Mouse (Mus musculus) gastrocnemius, postnatal 36 days (tissue): ENCODE measurements around the gene Filip1l. TPM values are rescaled to one million over a fixed set of nuclear protein-coding genes. Genes with fewer than 3 reads are reported as not detected.

ENCODE experiments used
- DNase-seq, 2 experiments: peaks; one replicate each; pipeline ENCODE4 v3.0.0; 2022
- intact Hi-C: fragments of 180-260 bp; cut with DNase I; formaldehyde crosslinking; loops from one replicate; pipeline ENCODE4 v1.15.1; 2025
- total RNA-seq, 2 experiments: library from RNA; stranded (reverse); gene quantifications; 2 replicates each; pipeline ENCODE4 v1.2.3; 2021

The Filip1l gene
- total RNA-seq, 2 experiments from 2014 or later = 41.9 to 48.5 TPM

DNA sequence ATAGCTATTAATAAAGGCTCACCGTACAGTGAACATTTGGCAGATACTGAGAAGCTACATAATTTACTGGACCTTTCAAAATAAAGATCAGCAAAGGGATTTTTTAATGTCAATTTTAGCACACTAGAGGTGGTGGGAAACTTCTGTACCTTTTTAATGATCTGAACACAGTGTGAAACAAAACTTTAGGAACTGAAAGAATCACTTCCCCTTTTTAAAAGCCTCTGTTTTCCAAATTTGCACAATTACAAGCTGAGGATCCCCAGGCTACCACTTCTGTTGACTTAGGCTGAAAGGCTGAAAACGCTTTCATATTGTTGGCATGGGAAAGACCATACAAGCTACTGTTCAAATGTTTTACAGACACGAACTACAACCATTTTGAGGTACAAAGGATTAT is 197.2 kb downstream of the Filip1l start:
- intact Hi-C loops = no loop called here
- no peak for DNase-seq

GRCm38 (mm10) chr16:57550817-57551216 is 197.9 kb downstream of the Filip1l start:
- DNase-seq = no peak
- intact Hi-C loops = no loop called here

DNA sequence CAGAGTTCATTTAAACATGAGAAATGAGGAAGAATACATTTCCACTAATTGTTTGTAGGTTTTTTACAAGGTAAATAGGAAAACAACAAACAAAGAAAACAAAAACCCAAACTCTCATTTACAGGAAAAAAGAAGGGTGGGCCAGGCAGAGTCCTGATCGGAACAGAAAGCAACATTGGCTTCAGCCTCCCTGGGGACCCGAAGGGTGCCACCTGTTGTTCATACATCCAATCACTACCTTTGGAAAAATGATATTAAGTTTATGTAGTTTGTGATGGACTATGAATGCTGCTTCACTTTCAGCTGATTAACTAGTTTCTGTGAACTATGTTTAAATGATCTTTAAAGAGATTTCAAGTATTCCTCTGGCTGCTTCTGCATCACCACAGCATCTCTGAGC is 198.7 kb downstream of the Filip1l start:
- no peak for DNase-seq
- intact Hi-C loops = no loop called here

DNA sequence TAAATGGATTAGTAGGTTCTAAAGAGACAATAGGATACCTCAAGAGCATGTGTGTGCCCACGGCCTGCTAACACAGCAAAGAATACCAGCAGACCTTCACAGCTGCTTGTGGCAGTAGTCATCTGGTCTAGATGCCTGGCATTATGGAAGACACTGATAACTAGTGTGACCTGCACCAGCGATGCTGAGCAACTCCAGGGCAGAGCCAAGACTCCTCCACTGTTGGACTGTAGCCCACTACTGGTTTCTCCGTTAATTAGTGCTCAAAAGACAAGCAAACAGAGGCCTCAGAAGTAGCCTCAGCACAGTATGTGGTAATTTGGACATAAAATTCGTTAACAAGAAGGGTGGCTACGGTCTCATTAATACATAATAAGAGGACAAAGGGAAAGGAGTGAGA is 199.8 kb downstream of the Filip1l start:
- intact Hi-C loops = no loop called here

GRCm38 (mm10) chr16:57553235-57553634 is 200.3 kb downstream of the Filip1l start:
- DNase-seq = no peak
- intact Hi-C loops = no loop called here

More for the DNA sequence above, 199.8 kb downstream of the Filip1l start:
- DNase-seq = no peak

- intact Hi-C loops = no loop called here
- DNase-seq = no peak
Measured at GRCm38 (mm10) chr16:57554886-57555400, 202.1 kb downstream of the Filip1l start.

- intact Hi-C loops = loop anchor here (2.0 kb wide), 1 partner anchor 17 kb away; no protein-coding TSS in a partner anchor
- DNase-seq = no peak
Measured at GRCm38 (mm10) chr16:57555667-57556066, 202.8 kb downstream of the Filip1l start.

- intact Hi-C loops = loop anchor here (2.0 kb wide), 1 partner anchor 17 kb away; no protein-coding TSS in a partner anchor
- DNase-seq = no peak
Measured at GRCm38 (mm10) chr16:57556244-57556643, 203.4 kb downstream of the Filip1l start.

- intact Hi-C loops = no loop called here
- DNase-seq = no peak
Measured at GRCm38 (mm10) chr16:57558258-57558657, 205.4 kb downstream of the Filip1l start.

- no peak for DNase-seq
- intact Hi-C loops = no loop called here
Measured at GRCm38 (mm10) chr16:57560185-57560584, 207.3 kb downstream of the Filip1l start.

DNA sequence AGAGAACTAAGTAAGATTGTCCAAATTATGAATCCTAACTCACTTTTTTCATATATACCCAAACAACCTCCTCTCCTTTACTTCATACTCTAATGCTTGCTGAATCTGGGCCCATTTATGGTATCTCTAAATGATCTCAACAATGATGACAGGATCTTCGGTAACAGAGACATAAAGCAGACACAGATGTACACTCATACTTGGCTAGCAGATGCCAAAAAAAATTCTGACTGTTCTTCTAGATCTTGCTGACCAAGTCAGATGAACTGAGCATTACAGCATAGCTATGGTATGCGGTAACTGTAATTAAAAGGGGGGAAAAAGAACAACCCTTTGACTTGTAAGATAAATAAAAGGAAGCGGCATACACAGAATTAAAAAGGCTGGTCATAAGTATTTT is 210.6 kb downstream of the Filip1l start:
- intact Hi-C loops = no loop called here
- DNase-seq = no peak

DNA sequence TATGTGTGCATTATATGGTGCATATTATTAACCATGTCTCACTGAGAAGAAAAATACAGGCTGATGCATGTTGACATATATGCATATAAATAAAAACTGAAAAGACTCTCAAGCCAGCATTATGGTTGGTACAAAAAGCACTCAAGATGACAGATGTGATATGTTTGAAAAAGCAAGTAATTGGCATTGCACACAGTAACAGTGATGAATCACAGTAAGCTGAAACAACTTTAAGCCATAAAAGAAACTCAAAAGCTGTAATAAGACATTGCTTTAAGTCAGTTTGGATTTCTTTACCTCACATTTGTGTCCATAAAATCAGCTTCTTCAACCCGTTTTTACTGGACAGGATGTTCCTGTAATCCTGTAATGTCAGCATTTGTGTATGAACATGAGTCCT is 211.9 kb downstream of the Filip1l start:
- intact Hi-C loops = no loop called here
- no peak for DNase-seq

GRCm38 (mm10) chr16:57566215-57566614 is 213.3 kb downstream of the Filip1l start:
- DNase-seq = no peak
- intact Hi-C loops = no loop called here

DNA sequence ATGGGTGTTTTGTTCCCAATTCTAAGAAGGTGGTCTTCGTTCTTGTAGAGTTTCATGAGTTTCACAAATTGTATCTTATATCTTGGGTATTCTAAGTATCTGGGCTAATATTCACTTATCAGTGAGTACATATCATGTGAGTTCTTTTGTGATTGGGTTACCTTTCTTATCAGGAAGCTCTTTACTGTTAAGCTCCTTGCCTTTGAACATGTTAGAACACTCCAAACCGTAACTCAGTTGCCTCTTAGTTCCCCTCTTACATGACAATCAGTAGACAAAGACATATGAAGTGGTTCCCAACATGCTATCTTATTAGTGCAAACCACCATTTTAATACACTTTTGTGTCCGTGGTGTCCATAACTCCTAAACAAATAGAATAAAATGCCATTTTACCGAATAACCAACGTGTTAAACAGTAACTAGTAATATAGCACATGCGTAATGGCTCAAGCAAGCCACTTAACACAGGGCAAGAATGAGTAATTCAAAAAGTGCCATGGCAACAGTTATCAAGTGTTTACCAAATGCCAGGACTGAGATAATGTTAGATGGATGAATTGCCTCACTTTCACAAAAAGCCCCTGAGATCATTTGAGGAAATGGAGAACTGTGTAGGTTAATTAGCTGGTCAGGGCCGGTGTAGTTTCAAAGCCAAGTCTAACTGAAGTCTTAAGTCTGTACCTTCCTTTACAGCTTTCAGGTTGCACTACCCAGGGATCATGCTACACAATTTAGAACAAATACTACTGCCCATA is 215.9 kb downstream of the Filip1l start:
- intact Hi-C loops = no loop called here
- no peak for DNase-seq

DNA sequence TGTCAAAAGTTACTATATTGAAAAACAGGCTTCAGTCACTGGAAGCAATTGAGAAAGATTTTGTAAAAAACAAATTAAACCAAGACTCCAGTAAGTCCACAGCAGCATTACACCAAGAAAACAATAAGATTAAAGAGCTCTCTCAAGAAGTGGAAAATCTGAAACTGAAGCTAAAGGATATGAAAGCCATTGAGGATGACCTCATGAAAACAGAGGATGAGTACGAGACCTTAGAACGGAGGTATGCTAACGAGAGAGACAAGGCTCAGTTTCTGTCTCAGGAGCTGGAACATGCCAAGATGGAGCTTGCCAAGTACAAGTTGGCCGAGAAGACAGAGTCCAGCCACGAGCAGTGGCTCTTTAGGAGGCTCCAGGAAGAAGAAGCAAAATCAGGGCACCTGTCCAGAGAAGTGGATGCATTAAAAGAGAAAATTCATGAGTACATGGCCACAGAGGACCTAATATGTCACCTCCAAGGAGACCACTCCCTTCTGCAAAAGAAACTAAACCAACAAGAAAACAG is 218.0 kb downstream of the Filip1l start:
- no peak for DNase-seq

DNA sequence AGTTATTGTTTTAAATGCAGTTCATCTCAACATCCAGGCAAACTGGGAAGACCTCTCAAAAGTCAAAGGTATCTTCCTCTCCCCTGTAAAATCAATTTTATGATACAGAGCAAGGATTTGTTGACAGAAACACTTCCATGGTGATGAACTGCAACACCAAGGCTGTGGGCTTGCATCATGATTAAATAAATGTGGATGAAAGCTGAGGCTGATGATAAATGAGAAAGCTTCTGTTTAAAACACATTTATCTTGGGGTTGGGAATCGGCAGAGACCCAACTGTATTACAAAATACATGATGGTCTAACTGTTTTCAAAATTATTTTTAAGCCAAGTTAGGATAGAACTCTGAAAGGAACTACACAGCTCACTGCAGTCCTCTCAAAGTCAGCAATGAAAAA is 220.9 kb downstream of the Filip1l start:
- intact Hi-C loops = loop anchor here (2.0 kb wide), 1 partner anchor 17 kb away; no protein-coding TSS in a partner anchor
- no peak for DNase-seq

More for the DNA sequence above, 218.0 kb downstream of the Filip1l start:
- intact Hi-C loops = no loop called here

DNA sequence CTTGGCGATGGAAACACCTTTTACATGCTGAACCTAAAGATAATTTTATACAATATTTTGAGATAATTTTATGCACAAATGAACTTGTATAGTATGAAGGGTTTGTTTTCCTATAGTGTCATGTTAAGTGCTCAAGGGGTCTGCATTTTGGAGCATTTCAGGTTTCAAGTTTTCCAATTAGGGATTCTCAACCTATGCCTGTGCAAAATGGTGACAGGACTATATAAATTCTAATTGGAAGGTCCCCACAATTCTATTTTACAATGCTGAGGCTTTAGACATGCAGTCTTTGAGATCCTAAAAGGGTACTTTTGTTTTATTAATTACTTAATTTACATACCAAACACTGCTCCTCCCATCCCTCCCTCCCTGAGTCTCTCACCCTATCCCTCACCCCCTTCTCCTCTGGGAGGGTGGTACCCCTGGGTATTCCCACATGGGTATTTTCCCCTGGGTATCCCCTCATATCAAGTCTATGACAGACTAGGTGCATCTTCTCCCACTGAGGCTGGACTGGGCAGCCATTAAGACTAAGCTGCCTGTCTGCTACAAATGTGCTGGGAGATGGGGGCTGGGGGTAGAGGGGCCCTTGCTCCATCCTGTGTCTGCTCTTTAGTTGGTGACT is 223.0 kb downstream of the Filip1l start:
- no peak for DNase-seq
- intact Hi-C loops = loop anchor here (5.0 kb wide), 1 partner anchor 334 kb away; no protein-coding TSS in a partner anchor

GRCm38 (mm10) chr16:57577519-57577918 is 224.6 kb downstream of the Filip1l start:
- intact Hi-C loops = loop anchor here (5.0 kb wide), 1 partner anchor 335 kb away; no protein-coding TSS in a partner anchor
- no peak for DNase-seq

DNA sequence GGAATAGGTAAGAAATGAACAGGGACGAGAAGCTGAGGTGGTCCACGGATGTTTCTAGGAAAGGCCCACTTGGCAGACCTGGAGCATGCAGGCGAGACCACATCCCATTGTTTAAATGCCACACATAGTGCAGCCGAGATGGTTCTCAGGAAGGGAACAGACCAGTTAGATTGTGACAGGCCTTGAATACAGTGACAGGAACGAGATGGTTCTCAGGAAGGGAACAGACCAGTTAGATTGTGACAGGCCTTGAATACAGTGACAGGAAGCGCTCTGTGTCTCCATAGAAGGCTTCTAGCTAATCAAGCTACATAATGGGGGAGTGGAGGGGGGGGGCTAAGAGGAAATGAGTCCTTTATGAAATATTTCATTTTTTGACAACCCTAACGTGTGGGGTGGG is 227.1 kb downstream of the Filip1l start:
- DNase-seq = no peak
- intact Hi-C loops = loop anchor here (5.0 kb wide), 1 partner anchor 183 kb away; no protein-coding TSS in a partner anchor

DNA sequence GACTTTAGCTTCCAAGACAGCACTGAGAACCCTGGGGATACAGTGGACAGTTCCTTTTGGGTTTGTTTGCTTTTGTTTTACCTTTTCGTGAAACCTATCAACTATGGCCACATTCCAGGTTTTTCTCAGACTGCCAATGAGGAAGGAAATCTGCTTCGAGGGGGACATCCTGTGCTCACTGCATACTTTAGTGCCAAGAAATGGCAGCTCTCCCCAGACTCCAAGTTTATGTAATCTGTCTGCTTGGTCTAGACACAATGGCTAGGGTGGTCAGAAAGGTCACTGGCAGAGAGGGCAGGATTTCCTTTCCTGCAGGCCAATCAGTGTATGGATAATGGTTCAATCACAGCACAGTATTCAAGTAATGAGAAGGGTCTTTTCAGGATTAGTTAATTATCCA is 229.1 kb downstream of the Filip1l start:
- intact Hi-C loops = loop anchor here (5.0 kb wide), 1 partner anchor 185 kb away; no protein-coding TSS in a partner anchor
- no peak for DNase-seq

GRCm38 (mm10) chr16:57585201-57585600 is 232.3 kb downstream of the Filip1l start:
- intact Hi-C loops = no loop called here
- DNase-seq = no peak
